Mouse (Mus musculus) liver, adult 2 months (tissue): ENCODE data around the gene Spin1.

Source experiments
- CTCF ChIP-seq: fragments of 200-500 bp; IDR thresholded peaks from 2 replicates; pipeline ENCODE4 v1.5.1; 2011; ENCODE audit warnings: low read depth, low read length, control low read depth
- POLR2A ChIP-seq: fragments of 200-500 bp; IDR thresholded peaks from 2 replicates; pipeline ENCODE4 v1.6.1; 2011; ENCODE audit warnings: low read length, control low read depth; ENCODE audit not compliant: insufficient read depth; ENCODE audit errors: extremely low read depth

DNA sequence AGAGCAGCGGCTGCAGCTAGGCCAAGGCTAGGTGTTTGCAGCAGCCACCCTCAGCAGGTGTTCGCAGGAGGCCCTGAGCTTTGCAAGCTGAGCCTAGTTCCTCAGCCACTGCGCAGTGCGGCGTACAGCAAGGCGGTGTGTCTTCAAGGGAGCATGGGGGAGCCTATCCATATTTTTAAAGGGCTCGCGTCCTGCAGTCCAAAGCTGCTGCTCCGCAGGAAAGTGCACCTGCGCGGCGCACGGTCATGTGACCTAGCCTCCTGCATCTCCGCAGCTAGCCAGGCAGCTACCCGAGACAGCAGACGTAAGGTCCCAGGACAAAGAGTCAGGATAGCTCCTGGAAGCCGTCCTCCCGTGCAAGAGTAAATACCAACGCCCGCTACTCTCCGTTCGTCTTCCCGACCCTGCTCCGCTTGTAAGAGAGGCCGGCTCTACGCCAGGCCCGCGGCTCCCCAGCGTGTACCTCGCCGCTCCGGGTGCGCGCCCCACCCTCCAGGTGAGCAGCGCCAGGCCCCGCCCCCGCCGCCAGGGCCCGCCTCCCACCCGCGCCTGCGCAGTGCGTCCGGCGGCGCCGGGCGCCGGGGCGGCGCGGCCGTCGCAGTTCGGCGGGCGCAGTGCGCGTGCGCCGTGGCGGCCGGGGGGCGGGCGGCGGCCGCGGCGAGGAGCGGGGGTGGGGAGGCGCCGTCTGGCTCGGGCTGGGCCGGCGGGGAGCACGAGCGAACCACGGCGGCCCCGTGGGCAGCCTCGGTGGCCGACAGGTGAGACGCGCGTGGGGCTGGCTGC is at the start of gene Spin1:
- TF ChIP-seq POLR2A (0 out of 2 replicates have a peak, but pooled peaks have one; percentile 16), CTCF (no peak)
